Mouse (Mus musculus) R1 (cell line): ENCODE measurements at regions not wholly inside any gene's neighbourhood (a gene's known extent, or its start where the extent isn't known, plus 50 kb on each side); places are given as distances from the start of the nearest gene placed in this dataset.

ENCODE experiments used
- DNase-seq: peaks from one replicate; pipeline ENCODE4 v3.0.0-alpha.2; 2018; ENCODE audit warnings: low read depth, low spot score

DNA sequence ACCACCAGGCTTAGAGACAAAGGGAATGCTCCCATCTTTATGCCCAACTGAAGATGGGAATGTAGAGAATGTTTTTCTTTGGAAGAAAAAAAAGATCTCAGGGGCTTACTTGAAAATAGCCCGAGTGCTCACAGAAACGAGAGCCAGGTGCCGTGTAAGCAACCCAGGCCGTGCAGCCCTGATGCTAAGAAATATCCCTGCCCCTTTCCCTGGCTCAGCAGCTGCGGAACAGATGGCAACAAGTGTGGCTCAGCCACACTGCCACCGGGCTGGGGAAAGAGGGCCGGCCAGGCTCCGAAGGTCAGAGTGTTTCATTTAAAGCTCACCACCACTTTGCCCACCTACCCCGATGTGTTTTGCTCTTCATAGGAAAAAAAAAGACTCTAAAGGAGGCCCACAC is 205.7 kb upstream of the Kbtbd8 start:
- DNase-seq = no peak

GRCm38 (mm10) chr6:94900862-94901261 is 200.9 kb upstream of the Lrig1 start:
- no peak for DNase-seq

- no peak for DNase-seq
Observed at GRCm38 (mm10) chr6:94898881-94899280, 198.9 kb upstream of the Lrig1 start.

GRCm38 (mm10) chr6:94890165-94890564 is 190.2 kb upstream of the Lrig1 start:
- DNase-seq = no peak

GRCm38 (mm10) chr6:94889271-94889670 is 189.3 kb upstream of the Lrig1 start:
- no peak for DNase-seq

DNA sequence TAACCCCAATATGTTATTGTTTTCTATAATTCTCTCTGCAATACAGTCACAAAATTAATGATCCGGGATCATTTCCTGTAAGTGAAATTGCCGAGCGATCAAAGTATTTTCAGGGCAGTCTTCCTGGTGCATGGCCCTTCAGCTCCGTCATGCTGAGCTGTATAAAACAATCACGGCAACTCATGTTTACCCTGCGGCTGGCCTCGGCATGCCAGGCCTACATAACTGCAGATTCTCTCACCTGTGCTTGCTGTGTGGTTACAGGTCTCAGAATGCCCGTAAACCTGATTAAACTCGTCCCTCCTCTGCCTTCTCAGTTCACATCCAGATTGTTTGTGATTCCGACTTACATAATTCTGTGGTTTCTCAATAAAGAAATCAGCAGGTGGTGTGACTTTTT is 181.2 kb upstream of the Lrig1 start:
- no peak for DNase-seq

DNA sequence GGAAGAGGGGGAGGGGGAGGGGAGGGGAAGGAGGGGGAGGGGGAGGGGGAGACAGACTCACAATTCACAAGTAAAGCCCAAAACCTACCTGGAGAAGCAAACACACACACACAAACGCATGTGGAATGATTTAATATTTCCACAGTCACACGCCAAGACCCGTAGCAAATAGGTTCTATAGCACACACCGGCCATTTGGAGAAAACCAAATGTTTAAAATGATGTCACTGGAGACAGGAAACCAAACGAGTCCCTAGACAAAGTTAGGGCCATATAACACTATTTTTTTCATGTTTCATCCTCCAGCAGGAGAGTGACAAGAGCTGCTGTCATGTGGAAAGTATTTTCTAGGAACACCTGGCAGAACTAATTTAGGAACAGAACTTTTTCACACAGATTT is 175.9 kb upstream of the Lrig1 start:
- DNase-seq = no peak

DNA sequence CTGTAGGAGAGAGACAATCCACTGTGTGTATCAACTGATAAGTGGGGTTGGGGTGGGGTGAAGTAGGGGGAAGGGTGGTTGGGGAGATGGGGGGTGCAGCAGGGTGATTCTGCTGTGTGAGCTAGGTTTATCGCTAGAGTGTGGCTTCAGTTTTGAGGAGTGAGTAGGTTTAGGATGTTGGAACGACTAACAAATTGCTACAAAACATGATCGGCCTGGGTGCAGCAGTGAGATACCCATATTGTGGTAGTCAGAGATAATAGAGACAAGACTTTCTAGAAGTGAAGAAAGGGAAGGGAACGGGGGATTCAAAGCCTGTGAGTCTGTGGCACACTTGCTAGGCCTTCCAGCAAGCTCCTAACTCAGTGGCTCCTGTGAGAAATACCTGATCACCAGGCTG is 175.1 kb upstream of the Lrig1 start:
- no peak for DNase-seq

GRCm38 (mm10) chr6:94874415-94874814 is 174.5 kb upstream of the Lrig1 start:
- no peak for DNase-seq

- DNase-seq = no peak
Observed at GRCm38 (mm10) chr6:94867952-94868351, 168.0 kb upstream of the Lrig1 start.

DNA sequence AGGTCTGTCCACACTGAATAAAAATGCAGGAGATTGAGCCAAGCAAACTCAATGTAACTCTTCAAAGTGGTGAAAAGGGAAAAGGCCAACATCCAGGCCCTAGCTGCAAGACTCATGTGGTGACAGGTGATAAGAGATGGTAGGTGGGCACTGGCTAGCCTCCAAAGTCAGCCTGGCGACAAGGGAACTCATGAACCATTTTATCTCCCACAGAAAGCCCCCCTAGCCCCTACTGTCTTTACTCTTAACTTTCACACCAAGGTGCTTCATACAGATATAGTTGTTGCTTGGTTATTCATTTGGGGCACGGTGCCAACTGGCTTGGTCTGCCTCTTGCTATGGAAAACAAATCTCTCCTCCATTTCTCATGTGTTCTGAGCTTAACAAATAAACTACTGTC is 165.5 kb upstream of the Lrig1 start:
- DNase-seq = no peak

- no peak for DNase-seq
Observed at GRCm38 (mm10) chr6:94858121-94858621, 158.2 kb upstream of the Lrig1 start.

- DNase-seq = no peak
Observed at GRCm38 (mm10) chr6:94850121-94850520, 150.2 kb upstream of the Lrig1 start.

- peak; percentile 28 for DNase-seq
Observed at GRCm38 (mm10) chr6:94849533-94849932, 149.6 kb upstream of the Lrig1 start.

- DNase-seq = no peak
Observed at GRCm38 (mm10) chr6:94848437-94848836, 148.5 kb upstream of the Lrig1 start.

DNA sequence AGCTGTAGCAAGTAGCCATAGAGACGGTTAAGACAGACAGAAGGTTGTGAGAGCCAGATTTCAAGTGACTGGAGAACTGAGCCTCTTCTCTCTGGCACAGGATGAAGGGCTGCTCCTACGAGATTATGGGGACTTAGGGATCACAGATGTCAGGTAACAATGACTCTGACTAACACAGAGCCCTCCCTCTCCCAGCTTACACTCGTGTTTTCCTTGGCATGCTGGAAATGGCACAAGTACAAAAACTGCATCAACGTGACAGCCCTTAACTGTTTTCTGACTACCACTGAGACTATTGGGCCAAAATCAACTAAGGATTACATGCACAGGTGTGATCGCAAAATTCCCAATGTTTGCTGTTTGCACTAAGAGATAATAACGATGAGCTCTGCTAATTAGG is 145.9 kb upstream of the Lrig1 start:
- DNase-seq = no peak

DNA sequence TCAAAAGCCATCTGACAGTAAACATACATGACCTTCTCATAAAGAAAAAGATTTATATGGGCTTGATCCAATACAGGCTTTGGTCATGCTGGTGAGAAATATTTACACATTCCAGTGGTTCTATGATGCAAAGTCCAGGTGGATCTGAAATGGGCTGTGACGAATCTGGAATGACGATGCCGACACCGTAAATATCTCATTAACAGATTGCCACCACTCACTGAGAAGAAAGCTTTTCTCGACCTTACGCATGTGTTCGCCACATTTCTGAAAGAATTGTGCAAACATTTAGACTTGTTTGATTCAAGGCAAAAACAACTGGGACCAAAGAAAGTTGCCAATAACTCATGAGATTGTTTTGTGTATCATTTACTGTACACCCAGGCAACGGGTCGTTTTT is 142.9 kb upstream of the Lrig1 start:
- no peak for DNase-seq

GRCm38 (mm10) chr6:94841881-94842280 is 141.9 kb upstream of the Lrig1 start:
- DNase-seq = no peak

- DNase-seq = no peak
Observed at GRCm38 (mm10) chr6:94835742-94836141, 135.8 kb upstream of the Lrig1 start.

DNA sequence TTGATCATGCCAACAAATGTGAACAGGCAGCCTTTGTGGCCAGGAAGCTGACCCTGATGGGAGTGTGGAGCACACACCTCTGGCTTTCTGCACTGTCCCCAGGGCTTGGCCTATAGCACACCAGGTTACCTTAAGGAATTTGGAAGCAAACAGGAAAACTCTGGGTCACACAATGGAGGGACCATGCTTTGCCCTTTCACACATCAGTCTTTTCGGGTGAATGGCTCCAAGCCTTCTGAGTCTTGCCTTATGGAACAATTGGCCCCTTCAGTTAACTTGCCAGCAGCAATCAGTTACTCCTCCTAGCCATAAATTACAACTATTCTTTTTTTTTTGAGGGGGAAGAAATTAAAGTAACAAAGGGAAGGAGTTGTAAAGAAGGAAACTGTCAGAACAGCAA is 134.6 kb upstream of the Lrig1 start:
- DNase-seq = no peak

DNA sequence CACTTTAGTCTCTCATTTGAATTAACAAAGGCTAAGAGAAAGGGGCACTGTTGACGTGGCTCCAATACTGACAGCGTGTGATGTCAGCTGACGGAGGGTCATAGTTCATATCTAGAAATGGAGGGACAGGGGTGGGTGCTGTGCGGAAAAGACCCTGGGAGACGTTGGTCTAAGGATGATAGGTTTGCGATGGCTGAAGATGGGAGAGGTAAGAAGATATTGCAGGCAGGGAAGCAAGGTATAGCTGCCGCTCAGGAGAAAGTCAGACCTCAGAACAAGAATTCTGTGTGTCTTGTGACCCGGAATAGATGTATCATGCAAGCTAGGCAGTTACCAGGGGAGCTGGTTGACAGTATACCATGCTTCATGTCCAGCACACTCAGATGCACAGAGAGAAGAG is 130.8 kb upstream of the Lrig1 start:
- no peak for DNase-seq

DNA sequence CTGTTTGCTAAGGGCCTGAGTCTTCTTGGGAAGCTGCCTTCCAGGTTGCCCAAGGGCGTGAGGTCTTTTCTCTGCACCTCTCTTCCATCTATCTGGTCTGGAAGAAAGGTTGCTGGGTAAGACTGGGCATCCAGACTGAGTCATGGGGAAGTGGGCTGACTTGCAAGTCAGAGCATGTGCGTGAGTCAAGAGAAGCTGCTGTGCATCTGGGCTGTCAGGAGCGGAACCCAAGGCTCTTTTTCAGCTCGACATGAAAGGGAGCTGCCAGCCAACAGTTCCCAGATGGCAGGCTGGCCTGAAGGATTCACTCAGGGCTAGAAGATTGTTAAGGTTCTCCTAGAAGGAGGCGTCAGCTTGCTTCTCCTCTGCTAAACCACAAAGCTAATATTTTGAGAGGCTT is 129.3 kb upstream of the Lrig1 start:
- DNase-seq = no peak

- peak; percentile 28 for DNase-seq
Observed at GRCm38 (mm10) chr6:94826656-94827055, 126.7 kb upstream of the Lrig1 start.

DNA sequence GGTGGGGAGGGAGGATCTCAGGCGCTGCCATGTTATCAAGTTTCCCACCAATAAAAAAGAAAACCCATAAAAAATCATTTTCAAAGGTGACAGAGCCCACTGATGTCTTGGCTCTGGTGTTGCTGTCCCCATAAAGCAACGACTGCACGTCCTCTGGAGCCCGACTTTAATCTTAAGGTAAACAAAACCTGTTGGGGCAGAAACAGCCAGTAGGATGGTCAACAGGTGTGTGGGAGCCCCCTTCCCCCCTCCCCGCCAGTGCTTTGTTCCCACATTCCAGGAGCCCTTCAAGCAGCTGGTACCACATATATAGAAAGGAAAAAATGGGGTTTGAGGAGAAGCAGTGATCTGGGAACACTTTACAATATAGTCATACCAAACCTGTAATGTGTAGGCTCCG is 118.3 kb upstream of the Lrig1 start:
- no peak for DNase-seq

DNA sequence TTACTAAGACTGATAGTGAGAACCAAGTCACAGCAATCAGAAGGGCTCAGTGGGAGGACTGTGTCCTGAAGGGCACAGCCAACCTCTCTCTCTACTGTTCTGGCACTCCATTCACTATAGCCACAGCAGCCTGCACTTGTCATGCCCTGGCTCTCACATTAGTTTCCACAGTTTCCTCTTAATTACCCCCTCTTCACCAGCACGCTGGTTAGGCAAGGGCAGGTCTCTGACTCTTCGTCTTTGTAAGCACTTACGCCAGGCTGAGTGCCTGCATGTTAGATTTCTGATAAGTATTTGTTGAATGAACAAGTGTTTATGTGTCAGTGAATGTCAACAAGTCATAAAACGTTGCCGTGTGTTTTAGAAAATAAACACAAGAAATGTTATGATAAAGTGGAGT is 116.2 kb upstream of the Lrig1 start:
- no peak for DNase-seq
